Mouse (Mus musculus): ENCODE measurements around the gene Stbd1.

DNA sequence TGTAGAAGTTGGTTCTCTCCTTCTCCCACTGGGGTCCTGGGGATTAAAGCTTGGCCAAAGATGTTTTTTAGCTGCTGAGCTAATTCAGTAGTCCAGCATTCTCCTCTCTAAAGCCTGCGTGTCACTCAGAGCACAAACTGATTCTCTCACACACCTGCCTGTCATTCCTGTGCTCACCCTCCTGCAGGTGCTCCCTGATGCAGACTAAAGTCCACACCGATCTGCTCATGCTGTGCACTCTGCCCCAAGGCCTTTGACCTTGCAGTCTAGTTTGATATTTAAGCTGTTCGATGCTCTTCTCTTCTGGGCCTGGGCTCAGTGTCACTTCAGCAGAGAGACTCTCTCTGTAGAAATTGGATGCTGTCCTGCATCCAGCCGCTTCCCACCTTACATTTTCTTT is 31.6 kb upstream of the Stbd1 start:
- TF ChIP-seq CTCF (IDR thresholded peaks at IDR 0.05; ENCODE audit: control insufficient read depth, insufficient read depth, insufficient replicate concordance, low read depth, low read length): no peak
- no peak for TF ChIP-seq POLR2A (IDR thresholded peaks at IDR 0.05; ENCODE audit: control insufficient read depth, low read depth, low read length)

All from testis, adult 2 months (tissue).